Mouse (Mus musculus): ENCODE measurements at regions not wholly inside any gene's neighbourhood (a gene's known extent, or its start where the extent isn't known, plus 50 kb on each side); places are given as distances from the start of the nearest gene placed in this dataset.

DNA sequence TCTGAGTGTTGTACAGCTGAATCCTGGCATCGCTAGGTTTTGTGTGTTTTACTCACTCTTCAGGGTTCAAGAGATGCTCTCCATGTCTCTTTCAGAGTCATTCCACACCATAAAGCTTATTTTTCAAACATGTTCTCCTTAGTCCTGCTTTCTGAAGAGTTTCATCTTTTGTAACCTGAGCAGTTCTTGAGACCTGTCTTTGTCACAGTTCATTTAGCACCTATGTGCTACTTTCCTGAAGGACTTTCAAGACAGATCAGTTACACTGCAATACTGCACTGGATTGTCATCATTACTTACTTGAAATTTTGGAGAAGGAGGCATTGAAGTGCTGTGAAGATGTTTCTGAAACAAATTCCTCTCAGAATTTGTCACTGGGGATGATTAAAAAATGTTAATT, 494.7 kb upstream of the Fam98a start:
- no peaks in the 10 kb centered on the region for H3K4me1 ChIP-seq (ENCODE audit: control insufficient read depth, insufficient read depth, low read length)
- H3K27me3 ChIP-seq (ENCODE audit: control insufficient read depth, insufficient read depth, low read length), result no peaks in the 10 kb centered on the region
- H3K27ac ChIP-seq (ENCODE audit: low read length), result no peak overlapping the region
- H3K4me3 ChIP-seq (ENCODE audit: low read length), result no peak overlapping the region
- H3K9me3 ChIP-seq (replicated peaks; ENCODE audit: control insufficient read depth, low read length), result no peaks in the 10 kb centered on the region
- ATAC-seq (replicated peaks; ENCODE audit: extremely low read depth, insufficient read depth, low FRiP score), result no peak
- no peaks in the 10 kb centered on the region for H3K36me3 ChIP-seq (ENCODE audit: control insufficient read depth, insufficient read depth)
- 78% methylated on average over 1 of the region's 1 CpGs for WGBS
- no peak overlapping the region for H3K4me2 ChIP-seq (ENCODE audit: low read depth, low read length)
- no peak overlapping the region for H3K9ac ChIP-seq (ENCODE audit: low read length)

- H3K9ac ChIP-seq (ENCODE audit: low read length), result no peak overlapping the region
- 49% methylated on average over 1 of the region's 1 CpGs for WGBS
Measured at GRCm38 (mm10) chr17:76032710-76033109, 481.0 kb upstream of the Fam98a start.

DNA sequence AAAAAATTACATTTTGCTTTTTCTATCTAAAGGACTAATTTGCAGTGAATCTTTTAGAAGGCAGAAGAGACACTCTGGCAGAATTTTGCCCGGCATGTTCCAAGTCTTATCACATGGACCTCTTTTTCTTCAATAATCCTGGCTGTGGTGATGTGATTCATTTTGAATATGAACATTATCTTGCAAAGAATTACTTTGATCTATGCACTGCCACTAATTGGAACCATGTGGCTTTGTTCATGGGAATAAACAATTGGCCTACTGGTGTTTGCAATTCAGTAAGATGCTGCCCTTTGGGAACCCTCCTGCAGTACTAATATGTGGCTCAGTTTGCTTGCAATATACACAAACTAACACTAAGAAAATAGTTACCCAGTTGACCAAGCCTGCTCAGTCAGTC, 456.3 kb upstream of the Fam98a start:
- ATAC-seq (replicated peaks; ENCODE audit: extremely low read depth, insufficient read depth, low FRiP score), result no peak

More at GRCm38 (mm10) chr17:76032710-76033109, 481.0 kb upstream of the Fam98a start:
- Histone ChIP-seq H3K27me3 (ENCODE audit: control insufficient read depth, insufficient read depth, low read length) (no peaks in the 10 kb centered on the region), H3K4me3 (ENCODE audit: low read length) (no peak overlapping the region), H3K4me2 (ENCODE audit: low read depth, low read length) (no peak overlapping the region), H3K36me3 (ENCODE audit: control insufficient read depth, insufficient read depth) (no peaks in the 10 kb centered on the region), H3K27ac (ENCODE audit: low read length) (no peak overlapping the region), H3K9me3 (replicated peaks; ENCODE audit: control insufficient read depth, low read length) (no peaks in the 10 kb centered on the region), H3K4me1 (ENCODE audit: control insufficient read depth, insufficient read depth, low read length) (no peaks in the 10 kb centered on the region)
- no peak for ATAC-seq (replicated peaks; ENCODE audit: extremely low read depth, insufficient read depth, low FRiP score)

GRCm38 (mm10) chr17:76002836-76003235, 451.1 kb upstream of the Fam98a start:
- no peak overlapping the region for H3K9ac ChIP-seq (ENCODE audit: low read length)
- H3K27ac ChIP-seq (ENCODE audit: low read length), result no peak overlapping the region
- ATAC-seq (replicated peaks; ENCODE audit: extremely low read depth, insufficient read depth, low FRiP score), result no peak
- no peak overlapping the region for H3K4me2 ChIP-seq (ENCODE audit: low read depth, low read length)
- H3K4me1 ChIP-seq (ENCODE audit: control insufficient read depth, insufficient read depth, low read length), result no peaks in the 10 kb centered on the region
- no peaks in the 10 kb centered on the region for H3K9me3 ChIP-seq (replicated peaks; ENCODE audit: control insufficient read depth, low read length)
- no peaks in the 10 kb centered on the region for H3K27me3 ChIP-seq (ENCODE audit: control insufficient read depth, insufficient read depth, low read length)
- no peaks in the 10 kb centered on the region for H3K36me3 ChIP-seq (ENCODE audit: control insufficient read depth, insufficient read depth)
- no peak overlapping the region for H3K4me3 ChIP-seq (ENCODE audit: low read length)

More for the DNA sequence above, 456.3 kb upstream of the Fam98a start:
- no peak overlapping the region for H3K4me3 ChIP-seq (ENCODE audit: low read length)
- H3K4me1 ChIP-seq (ENCODE audit: control insufficient read depth, insufficient read depth, low read length), result no peaks in the 10 kb centered on the region
- no peaks in the 10 kb centered on the region for H3K9me3 ChIP-seq (replicated peaks; ENCODE audit: control insufficient read depth, low read length)
- no peak overlapping the region for H3K9ac ChIP-seq (ENCODE audit: low read length)
- no peaks in the 10 kb centered on the region for H3K27me3 ChIP-seq (ENCODE audit: control insufficient read depth, insufficient read depth, low read length)
- no peak overlapping the region for H3K4me2 ChIP-seq (ENCODE audit: low read depth, low read length)
- H3K27ac ChIP-seq (ENCODE audit: low read length), result no peak overlapping the region
- no peaks in the 10 kb centered on the region for H3K36me3 ChIP-seq (ENCODE audit: control insufficient read depth, insufficient read depth)
- 74% methylated on average over 1 of the region's 1 CpGs for WGBS

DNA sequence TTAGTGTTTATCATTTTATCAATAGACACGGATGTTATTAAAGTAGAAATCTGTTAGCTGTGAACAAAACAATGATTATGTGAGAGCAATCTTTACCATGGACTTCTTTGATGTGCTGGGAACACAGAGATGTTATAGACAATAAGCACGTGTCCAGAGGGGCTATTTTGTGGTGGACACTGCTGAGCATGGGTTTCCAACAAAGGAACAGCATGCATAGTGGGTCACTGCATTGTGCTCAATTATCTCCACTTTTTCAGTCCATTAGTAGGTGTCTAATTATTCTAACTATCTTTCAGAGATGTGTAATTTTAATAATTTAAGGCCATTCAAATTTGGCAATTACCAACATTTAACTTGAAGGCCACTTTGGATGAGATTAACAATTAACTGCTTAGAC, 409.6 kb upstream of the Fam98a start:
- Histone ChIP-seq H3K36me3 (ENCODE audit: control insufficient read depth, insufficient read depth) (no peaks in the 10 kb centered on the region), H3K9ac (ENCODE audit: low read length) (no peak overlapping the region), H3K27ac (ENCODE audit: low read length) (no peak overlapping the region), H3K4me3 (ENCODE audit: low read length) (no peak overlapping the region), H3K4me1 (ENCODE audit: control insufficient read depth, insufficient read depth, low read length) (no peaks in the 10 kb centered on the region), H3K27me3 (ENCODE audit: control insufficient read depth, insufficient read depth, low read length) (no peaks in the 10 kb centered on the region), H3K9me3 (replicated peaks; ENCODE audit: control insufficient read depth, low read length) (no peaks in the 10 kb centered on the region), H3K4me2 (ENCODE audit: low read depth, low read length) (no peak overlapping the region)
- no peak for ATAC-seq (replicated peaks; ENCODE audit: extremely low read depth, insufficient read depth, low FRiP score)
- 61% methylated on average over 2 of the region's 2 CpGs for WGBS

- Histone ChIP-seq H3K4me3 (ENCODE audit: low read length) (no peak overlapping the region), H3K9me3 (replicated peaks; ENCODE audit: control insufficient read depth, low read length) (no peaks in the 10 kb centered on the region), H3K4me1 (ENCODE audit: control insufficient read depth, insufficient read depth, low read length) (no peaks in the 10 kb centered on the region), H3K9ac (ENCODE audit: low read length) (no peak overlapping the region), H3K36me3 (ENCODE audit: control insufficient read depth, insufficient read depth) (no peaks in the 10 kb centered on the region), H3K27ac (ENCODE audit: low read length) (no peak overlapping the region), H3K27me3 (ENCODE audit: control insufficient read depth, insufficient read depth, low read length) (no peaks in the 10 kb centered on the region), H3K4me2 (ENCODE audit: low read depth, low read length) (no peak overlapping the region)
- 71% methylated on average over 6 of the region's 6 CpGs for WGBS
- ATAC-seq (replicated peaks; ENCODE audit: extremely low read depth, insufficient read depth, low FRiP score), result no peak
Measured at GRCm38 (mm10) chr17:75936686-75937380, 385.1 kb upstream of the Fam98a start.

DNA sequence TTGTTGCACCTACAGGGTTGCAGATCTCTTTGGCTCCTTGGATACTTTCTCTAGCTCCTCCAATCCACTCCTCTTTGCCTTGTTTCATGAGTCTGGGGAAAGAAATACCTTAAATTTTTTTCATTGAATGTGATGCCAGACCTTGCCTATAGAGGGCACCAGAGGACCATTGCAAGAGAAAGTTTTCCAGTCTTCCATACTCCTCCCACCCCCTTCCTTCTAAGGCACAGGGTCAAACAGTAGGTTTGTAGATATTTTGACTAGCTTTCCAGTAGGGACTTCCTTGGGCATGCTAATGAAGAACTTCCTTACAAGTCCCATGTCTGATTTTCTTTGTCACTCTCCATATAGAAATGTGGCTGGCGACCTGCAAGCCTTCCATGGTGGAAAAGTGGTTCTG, 379.3 kb upstream of the Fam98a start:
- ATAC-seq (replicated peaks; ENCODE audit: extremely low read depth, insufficient read depth, low FRiP score), result no peak

GRCm38 (mm10) chr17:75920240-75920639, 368.5 kb upstream of the Fam98a start:
- Histone ChIP-seq H3K4me1 (ENCODE audit: control insufficient read depth, insufficient read depth, low read length) (no peaks in the 10 kb centered on the region), H3K9me3 (replicated peaks; ENCODE audit: control insufficient read depth, low read length) (no peaks in the 10 kb centered on the region), H3K4me2 (ENCODE audit: low read depth, low read length) (no peak overlapping the region), H3K36me3 (ENCODE audit: control insufficient read depth, insufficient read depth) (no peaks in the 10 kb centered on the region), H3K27ac (ENCODE audit: low read length) (no peak overlapping the region), H3K9ac (ENCODE audit: low read length) (no peak overlapping the region), H3K4me3 (ENCODE audit: low read length) (no peak overlapping the region), H3K27me3 (ENCODE audit: control insufficient read depth, insufficient read depth, low read length) (no peaks in the 10 kb centered on the region)
- WGBS, result 87% methylated on average over 2 of the region's 2 CpGs
- ATAC-seq (replicated peaks; ENCODE audit: extremely low read depth, insufficient read depth, low FRiP score), result no peak

More for the DNA sequence above, 379.3 kb upstream of the Fam98a start:
- 73% methylated on average over 1 of the region's 1 CpGs for WGBS
- Histone ChIP-seq H3K27ac (ENCODE audit: low read length) (no peak overlapping the region), H3K27me3 (ENCODE audit: control insufficient read depth, insufficient read depth, low read length) (no peaks in the 10 kb centered on the region), H3K9ac (ENCODE audit: low read length) (no peak overlapping the region), H3K4me3 (ENCODE audit: low read length) (no peak overlapping the region), H3K36me3 (ENCODE audit: control insufficient read depth, insufficient read depth) (no peaks in the 10 kb centered on the region), H3K4me2 (ENCODE audit: low read depth, low read length) (no peak overlapping the region), H3K4me1 (ENCODE audit: control insufficient read depth, insufficient read depth, low read length) (no peaks in the 10 kb centered on the region), H3K9me3 (replicated peaks; ENCODE audit: control insufficient read depth, low read length) (no peaks in the 10 kb centered on the region)

- Histone ChIP-seq H3K9me3 (replicated peaks; ENCODE audit: control insufficient read depth, low read length) (no peaks in the 10 kb centered on the region), H3K4me1 (ENCODE audit: control insufficient read depth, insufficient read depth, low read length) (no peaks in the 10 kb centered on the region), H3K27ac (ENCODE audit: low read length) (no peak overlapping the region), H3K4me3 (ENCODE audit: low read length) (no peak overlapping the region), H3K4me2 (ENCODE audit: low read depth, low read length) (no peak overlapping the region), H3K9ac (ENCODE audit: low read length) (no peak overlapping the region), H3K36me3 (ENCODE audit: control insufficient read depth, insufficient read depth) (no peaks in the 10 kb centered on the region), H3K27me3 (ENCODE audit: control insufficient read depth, insufficient read depth, low read length) (no peaks in the 10 kb centered on the region)
- no peak for ATAC-seq (replicated peaks; ENCODE audit: extremely low read depth, insufficient read depth, low FRiP score)
- 69% methylated on average over 4 of the region's 4 CpGs for WGBS
Measured at GRCm38 (mm10) chr17:75917020-75917419, 365.3 kb upstream of the Fam98a start.

Data from heart, embryonic 16.5 days (tissue).